Mouse (Mus musculus): ENCODE measurements around the gene Cav2. TPM values are rescaled to one million over a fixed set of nuclear protein-coding genes. Genes with fewer than 3 reads are reported as not detected.

The Cav2 gene
- total RNA-seq, 4 experiments from 2014 or later, result 19.4 to 34.5 (median 31.0) TPM

DNA sequence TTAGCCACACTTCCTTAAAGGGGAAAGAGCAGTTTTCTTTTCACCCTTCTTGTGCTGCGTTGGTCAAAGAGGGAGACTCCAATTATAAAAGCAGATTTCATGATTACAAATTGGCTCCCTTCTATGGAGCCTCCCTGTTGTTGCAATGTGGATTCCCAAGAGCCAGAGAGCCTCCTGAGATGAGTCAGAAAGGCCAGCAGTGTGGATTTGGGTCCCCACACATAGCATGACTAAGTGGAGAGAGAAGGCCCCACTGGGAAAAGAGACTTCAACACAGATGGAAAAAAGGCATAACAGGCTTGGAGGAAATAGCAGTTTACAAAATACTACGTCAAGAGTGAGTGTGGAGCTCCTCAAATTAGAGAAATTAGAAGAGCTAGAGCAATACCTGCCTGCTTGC, 28.3 kb downstream of the Cav2 start:
- no peak for DNase-seq (ENCODE audit: low spot score in 2 of 2)

DNA sequence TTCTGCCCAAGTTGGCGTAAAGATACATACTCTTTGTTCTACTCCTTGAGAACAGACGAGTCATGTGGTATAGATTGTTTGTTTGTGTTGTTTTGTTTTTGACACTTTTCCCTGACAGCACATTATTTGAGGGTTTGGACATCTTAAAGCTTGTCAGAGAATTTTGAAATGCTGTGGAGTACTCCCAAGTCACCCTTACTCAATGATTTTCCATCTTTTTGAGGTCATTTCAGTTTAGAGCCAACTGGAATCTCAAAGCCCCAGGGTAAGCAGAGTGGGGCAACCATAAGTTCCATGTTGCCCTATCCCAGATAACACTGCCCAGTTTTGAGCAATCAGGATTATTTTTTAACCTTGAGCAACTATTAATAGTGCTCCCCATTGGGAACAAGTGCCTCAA, 33.3 kb downstream of the Cav2 start:
- no peak for DNase-seq (ENCODE audit: low spot score in 2 of 2)

- no peak for DNase-seq (ENCODE audit: low spot score in 2 of 2)
These were observed 34.0 kb downstream of the Cav2 start for GRCm38 (mm10) chr6:17314659-17315616.

GRCm38 (mm10) chr6:17316294-17317166, 35.5 kb downstream of the Cav2 start:
- DNase-seq (ENCODE audit: low spot score in 2 of 2), result no peak

DNA sequence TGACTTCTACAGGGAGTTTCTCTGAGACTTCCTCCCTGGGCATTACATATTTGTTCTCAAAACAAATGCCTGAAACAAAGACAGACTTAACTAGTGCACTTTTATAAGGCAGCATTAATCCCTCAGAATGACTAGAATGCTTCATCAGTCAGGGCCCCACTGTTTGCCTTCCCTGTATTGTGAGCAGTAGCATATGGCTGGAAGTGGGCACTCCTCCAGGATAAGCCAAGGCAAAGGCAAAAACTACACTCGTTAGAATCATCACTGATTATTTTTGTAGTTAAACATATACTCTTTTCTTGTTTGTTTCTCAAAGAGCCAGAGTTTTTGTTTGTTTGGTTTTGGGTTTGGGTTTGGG, 36.2 kb downstream of the Cav2 start:
- peak in 1 of 2 experiments; percentile 11 for DNase-seq (ENCODE audit: low spot score in 2 of 2)

GRCm38 (mm10) chr6:17317944-17318343, 37.0 kb downstream of the Cav2 start:
- DNase-seq (ENCODE audit: low spot score in 2 of 2), result no peak

DNA sequence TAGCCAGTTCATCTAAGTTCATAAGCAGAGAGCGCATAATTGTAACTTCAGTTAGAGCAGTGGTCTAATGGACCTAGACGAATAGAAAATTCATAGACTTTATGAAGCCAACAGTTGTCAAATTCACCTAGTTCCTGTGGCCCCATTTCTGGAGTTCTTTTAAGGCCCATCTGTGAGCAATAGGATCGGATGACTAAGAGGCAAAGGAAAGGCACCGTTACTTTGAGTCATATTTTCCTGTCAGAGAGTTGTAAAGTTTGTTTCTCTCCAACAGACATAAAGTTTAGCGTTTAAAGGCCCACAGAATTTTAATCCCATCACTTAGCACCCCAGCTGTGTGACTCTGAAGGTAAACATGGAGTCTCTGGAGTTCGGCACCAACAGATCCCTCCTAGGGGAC, 41.0 kb downstream of the Cav2 start:
- no peak for DNase-seq (ENCODE audit: low spot score in 2 of 2)

- DNase-seq (ENCODE audit: low spot score in 2 of 2), result no peak
These were observed 46.2 kb downstream of the Cav2 start for GRCm38 (mm10) chr6:17327216-17327615.

- no peak for DNase-seq (ENCODE audit: low spot score in 2 of 2)
These were observed 48.8 kb downstream of the Cav2 start for GRCm38 (mm10) chr6:17329801-17330200.

DNA sequence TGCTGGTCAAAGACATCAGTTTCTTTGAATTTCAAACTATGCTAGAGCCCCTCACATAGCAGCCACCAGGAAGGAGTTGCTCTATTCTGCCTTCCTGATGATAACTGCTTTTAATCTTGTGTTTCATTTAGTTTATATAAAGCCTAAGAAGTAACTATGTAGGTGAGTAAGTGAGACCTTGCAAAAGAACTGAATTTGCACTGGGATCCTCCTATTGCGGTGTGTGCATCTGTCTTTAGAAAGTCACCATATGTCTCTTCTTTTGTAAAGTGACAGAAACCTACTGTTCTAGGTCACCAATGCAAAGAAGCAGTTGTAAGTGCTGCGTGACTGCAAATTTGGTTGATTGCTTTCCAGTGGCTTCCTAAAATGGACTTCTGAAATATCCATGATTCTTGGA, 56.7 kb downstream of the Cav2 start:
- DNase-seq (ENCODE audit: low spot score in 2 of 2), result no peak

Other genes starting within 250 kb of the Cav2 start
- gene Tes, start 216.0 kb upstream of the Cav2 start, total RNA-seq (2022), result 1 to 10 TPM; 2.1 to 2.7 (median 2.4) TPM
- gene Cav1, start 25.1 kb downstream of the Cav2 start, total RNA-seq (2022), result 10 to 100 TPM; 16.7 to 29.8 (median 23.3) TPM
- gene Met, start 182.6 kb downstream of the Cav2 start, total RNA-seq (2022), result 1 to 10 TPM; 2.9 to 5.3 (median 4.5) TPM